ENCODE assay signal across 20 mouse cellular contexts in the genomic region with DNA sequence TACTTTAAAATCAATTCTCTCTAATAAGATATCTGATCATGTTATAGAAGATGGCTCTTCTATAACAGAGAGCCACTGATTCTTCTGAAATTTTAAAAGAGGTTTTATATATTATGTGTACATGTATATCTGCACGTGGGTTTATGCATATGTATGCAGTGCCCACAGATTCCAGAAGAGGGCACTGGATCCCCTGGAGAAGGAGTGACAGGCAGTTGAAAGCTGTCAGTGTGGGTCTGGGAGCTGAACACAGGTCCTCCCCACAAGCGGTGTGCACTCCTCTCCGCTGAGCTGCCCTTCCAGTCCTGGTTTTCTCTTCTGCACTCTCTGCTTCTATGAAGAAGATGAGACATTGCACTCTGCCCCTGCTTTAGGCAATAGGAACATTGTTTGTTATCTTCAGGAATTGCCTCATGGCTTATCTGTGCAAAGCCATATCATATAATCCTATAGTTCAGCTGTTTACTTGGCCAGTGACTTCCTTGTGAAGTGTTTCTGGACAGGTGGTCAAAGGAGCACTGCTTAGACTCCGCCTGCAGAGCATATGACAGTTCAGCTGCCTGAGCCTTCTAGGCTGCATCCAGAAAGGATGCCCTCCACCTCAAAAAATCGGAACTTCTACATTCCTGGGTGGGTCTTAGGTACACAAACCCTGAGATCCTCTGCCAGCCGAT.
DNase-seq lines count a peak whose midpoint lies in the region; ATAC-seq and TF ChIP-seq lines count a peak whose summit lies in the region.
"Had no signal": no experiment of that assay in that cellular context is flagged by ENCODE, and none has a peak within 500 bp of the region (broad histone marks: within the 10 kb centered on the region; RNA-seq: fewer than 3 reads in every experiment).

No protein-coding gene starts in this region.

- no peak overlapping the region for H3K4me2 ChIP-seq in hindbrain, embryonic 11.5 days (replicated peaks; ENCODE audit: low read depth, low read length)
- no peak overlapping the region for H3K4me2 ChIP-seq in midbrain, postnatal 0 days (ENCODE audit: low read depth, low read length, poor library complexity, severe bottlenecking)
- H3K4me2 ChIP-seq in midbrain, embryonic 14.5 days (ENCODE audit: low read length), result no peak overlapping the region
- H3K4me2 ChIP-seq in intestine, postnatal 0 days (replicated peaks; ENCODE audit: low read depth), result no peak overlapping the region
- H3K4me2 ChIP-seq: heart, embryonic 15.5 days; limb, embryonic 15.5 days; midbrain, embryonic 11.5 days; neural tube, embryonic 12.5 days had no signal

- no peak overlapping the region for H3K9ac ChIP-seq in hindbrain, embryonic 11.5 days (ENCODE audit: low read depth, low read length)
- H3K9ac ChIP-seq in midbrain, postnatal 0 days (replicated peaks; ENCODE audit: low read length, poor library complexity, severe bottlenecking), result no peak overlapping the region
- H3K9ac ChIP-seq in midbrain, embryonic 14.5 days (replicated peaks; ENCODE audit: low read length), result no peak overlapping the region
- H3K9ac ChIP-seq in intestine, postnatal 0 days (ENCODE audit: low read depth, low read length), result no peak overlapping the region
- H3K9ac ChIP-seq: heart, embryonic 15.5 days; limb, embryonic 15.5 days; neural tube, embryonic 12.5 days had no signal

- peaks cover 10% of the 10 kb centered on the region; the same call in 1 of the 2 replicates for H3K36me3 ChIP-seq in hindbrain, embryonic 10.5 days
- no peaks in the 10 kb centered on the region for H3K36me3 ChIP-seq in hindbrain, embryonic 11.5 days (ENCODE audit: control insufficient read depth, insufficient read depth, low read length)
- no peaks in the 10 kb centered on the region for H3K36me3 ChIP-seq in midbrain, postnatal 0 days (ENCODE audit: insufficient read depth, low read length)
- H3K36me3 ChIP-seq in midbrain, embryonic 14.5 days (ENCODE audit: control insufficient read depth, insufficient read depth, low read length), result no peaks in the 10 kb centered on the region
- H3K36me3 ChIP-seq in intestine, postnatal 0 days (ENCODE audit: control insufficient read depth, insufficient read depth), result no peaks in the 10 kb centered on the region; the same call in 1 of the 2 replicates
- H3K36me3 ChIP-seq: heart, embryonic 15.5 days; limb, embryonic 15.5 days; neural tube, embryonic 12.5 days had no signal

- peak overlapping the region; percentile 29; the same call in 1 of the 2 replicates for H3K27ac ChIP-seq in hindbrain, embryonic 10.5 days
- H3K27ac ChIP-seq in hindbrain, embryonic 11.5 days (ENCODE audit: low read depth, low read length), result no peak overlapping the region
- no peak overlapping the region for H3K27ac ChIP-seq in midbrain, postnatal 0 days (ENCODE audit: low read depth, low read length)
- no peak overlapping the region for H3K27ac ChIP-seq in midbrain, embryonic 14.5 days (replicated peaks; ENCODE audit: low read depth, low read length)
- no peak overlapping the region for H3K27ac ChIP-seq in intestine, postnatal 0 days (ENCODE audit: low read depth, low read length)
- H3K27ac ChIP-seq: heart, embryonic 15.5 days; limb, embryonic 15.5 days; neural tube, embryonic 12.5 days had no signal

- H3K4me1 ChIP-seq in hindbrain, embryonic 10.5 days (replicated peaks), result peaks cover 17% of the 10 kb centered on the region
- H3K4me1 ChIP-seq in hindbrain, embryonic 11.5 days (replicated peaks; ENCODE audit: control insufficient read depth, insufficient read depth, low read length), result no peaks in the 10 kb centered on the region
- H3K4me1 ChIP-seq in midbrain, postnatal 0 days (ENCODE audit: insufficient read depth, low read length), result no peaks in the 10 kb centered on the region
- no peaks in the 10 kb centered on the region for H3K4me1 ChIP-seq in midbrain, embryonic 14.5 days (ENCODE audit: control insufficient read depth, insufficient read depth, low read length)
- H3K4me1 ChIP-seq in intestine, postnatal 0 days (replicated peaks; ENCODE audit: control insufficient read depth, insufficient read depth, low read length), result peaks cover 7% of the 10 kb centered on the region
- H3K4me1 ChIP-seq: heart, embryonic 15.5 days; neural tube, embryonic 12.5 days had no signal

- no peak overlapping the region for H3K4me3 ChIP-seq in hindbrain, embryonic 10.5 days
- no peak overlapping the region for H3K4me3 ChIP-seq in hindbrain, embryonic 11.5 days (ENCODE audit: low read depth, low read length)
- H3K4me3 ChIP-seq in midbrain, postnatal 0 days (ENCODE audit: low read depth, low read length), result no peak overlapping the region
- no peak overlapping the region for H3K4me3 ChIP-seq in midbrain, embryonic 14.5 days (replicated peaks; ENCODE audit: low read depth, low read length)
- H3K4me3 ChIP-seq in intestine, postnatal 0 days (ENCODE audit: low read depth, low read length), result no peak overlapping the region
- H3K4me3 ChIP-seq: heart, embryonic 15.5 days; limb, embryonic 15.5 days; neural tube, embryonic 12.5 days had no signal

- TF ChIP-seq CTCF in midbrain, postnatal 0 days (IDR thresholded peaks at IDR 0.05), result peak; percentile 20; the same call in 1 of the 2 replicates
- peak; percentile 51 for TF ChIP-seq CTCF in intestine, postnatal 0 days (IDR thresholded peaks at IDR 0.05; ENCODE audit: low read depth)

- H3K9me3 ChIP-seq in hindbrain, embryonic 10.5 days, result peaks cover 10% of the 10 kb centered on the region; the same call in 1 of the 2 replicates
- no peaks in the 10 kb centered on the region; the same call in 1 of the 2 replicates for H3K9me3 ChIP-seq in hindbrain, embryonic 11.5 days (ENCODE audit: control insufficient read depth, low read length)
- no peaks in the 10 kb centered on the region for H3K9me3 ChIP-seq in midbrain, postnatal 0 days (ENCODE audit: low read length)
- H3K9me3 ChIP-seq in midbrain, embryonic 14.5 days (ENCODE audit: control insufficient read depth, low read length), result no peaks in the 10 kb centered on the region
- H3K9me3 ChIP-seq in intestine, postnatal 0 days (ENCODE audit: control insufficient read depth), result no peaks in the 10 kb centered on the region
- H3K9me3 ChIP-seq: heart, embryonic 15.5 days; limb, embryonic 15.5 days had no signal

- ATAC-seq in hindbrain, embryonic 11.5 days (ENCODE audit: low FRiP score), result no peak
- no peak for ATAC-seq in midbrain, postnatal 0 days (ENCODE audit: low FRiP score)
- no peak for ATAC-seq in midbrain, embryonic 14.5 days (ENCODE audit: low FRiP score, low TSS enrichment)
- ATAC-seq in intestine, postnatal 0 days, result peak; percentile 91
- ATAC-seq: activated CD4-positive, CD25-positive, alpha-beta regulatory T cell, adult 4 months had no signal

- no peaks in the 10 kb centered on the region for H3K27me3 ChIP-seq in hindbrain, embryonic 10.5 days (ENCODE audit: insufficient read depth, poor library complexity, severe bottlenecking)
- H3K27me3 ChIP-seq in hindbrain, embryonic 11.5 days (ENCODE audit: control insufficient read depth, insufficient read depth, low read length), result no peaks in the 10 kb centered on the region
- no peaks in the 10 kb centered on the region for H3K27me3 ChIP-seq in midbrain, postnatal 0 days (ENCODE audit: insufficient read depth, low read length)
- no peaks in the 10 kb centered on the region for H3K27me3 ChIP-seq in midbrain, embryonic 14.5 days (ENCODE audit: control insufficient read depth, insufficient read depth, low read length)
- 0 out of 2 replicates have a peak, but pooled peaks cover 3% of the 10 kb centered on the region for H3K27me3 ChIP-seq in intestine, postnatal 0 days (replicated peaks; ENCODE audit: control insufficient read depth, insufficient read depth, low read length)
- H3K27me3 ChIP-seq: CH12.LX; heart, embryonic 15.5 days; limb, embryonic 15.5 days; neural tube, embryonic 12.5 days had no signal

- WGBS in hindbrain, embryonic 10.5 days, result 93% methylated on average over 6 of the region's 6 CpGs
- WGBS in hindbrain, embryonic 11.5 days, result 95% methylated on average over 6 of the region's 6 CpGs
- WGBS in midbrain, postnatal 0 days, result 97% methylated on average over 6 of the region's 6 CpGs
- WGBS in midbrain, embryonic 14.5 days, result 97% methylated on average over 6 of the region's 6 CpGs
- WGBS in intestine, postnatal 0 days, result 60% methylated on average over 6 of the region's 6 CpGs

- no peak for DNase-seq in hindbrain, embryonic 10.5 days (ENCODE audit: low spot score)
- no peak for DNase-seq in hindbrain, embryonic 11.5 days (ENCODE audit: low spot score)
- no peak for DNase-seq in midbrain, postnatal 0 days (ENCODE audit: low spot score)
- DNase-seq in midbrain, embryonic 14.5 days, result no peak
- no peak for DNase-seq in right cerebral cortex, adult 2 months (ENCODE audit: low spot score in 2 of 2)
- no peak for DNase-seq in ovary, adult 18-20 months (ENCODE audit: low spot score)
- no peak for DNase-seq in embryo, embryonic 10 days (ENCODE audit: low spot score)
- DNase-seq: adrenal gland, postnatal 10 days; cerebellum, postnatal 14 days; gastrocnemius, postnatal 14 days; kidney, adult 9 months; lung, adult 2 months; right cerebral cortex, adult 18-20 months had no signal
